Mouse (Mus musculus) hindbrain, embryonic 14.5 days (tissue): ENCODE data around the gene Bnc2. TPM values are rescaled to one million over a fixed set of nuclear protein-coding genes. Genes with fewer than 3 reads are reported as not detected.
A peak's percentile ranks its signal among the peaks of the same experiment; 100 is the strongest.

Experiments
- ATAC-seq: fragments of 200-750 bp; cut with Nextera tagmentation; 2 replicates; pipeline ENCODE4 v1.8.0; 2017; ENCODE audit warnings: moderate number of reproducible peaks, mild to moderate bottlenecking, moderate TSS enrichment, moderate library complexity; ENCODE audit not compliant: low FRiP score
- DNase-seq: peaks from one replicate; pipeline ENCODE4 v3.0.0-alpha.2; 2015; ENCODE audit warnings: low spot score
- H3K27ac ChIP-seq: fragments of 300-500 bp; sonication (generic); 2 replicates; pipeline ENCODE4 v1.5.1; 2014; ENCODE audit warnings: mild to moderate bottlenecking, moderate library complexity
- H3K27me3 ChIP-seq: fragments of 300-500 bp; sonication (generic); 2 replicates; pipeline ENCODE4 v1.6.1; 2014; ENCODE audit warnings: mild to moderate bottlenecking, low read length, mixed read lengths; ENCODE audit not compliant: control insufficient read depth, insufficient read depth
- H3K36me3 ChIP-seq: fragments of 300-500 bp; sonication (generic); replicated peaks from 2 replicates; pipeline ENCODE4 v1.6.1; 2014; ENCODE audit not compliant: control insufficient read depth, insufficient read depth
- H3K4me1 ChIP-seq: fragments of 300-500 bp; sonication (generic); replicated peaks from 2 replicates; pipeline ENCODE4 v1.6.1; 2014; ENCODE audit warnings: antibody characterized with exemption, low read length, mixed read lengths; ENCODE audit not compliant: control insufficient read depth, insufficient read depth
- H3K4me2 ChIP-seq: fragments of 300-500 bp; sonication (generic); replicated peaks from 2 replicates; pipeline ENCODE4 v1.6.1; 2014; ENCODE audit warnings: mild to moderate bottlenecking, moderate library complexity
- H3K4me3 ChIP-seq: fragments of 300-500 bp; sonication (generic); replicated peaks from 2 replicates; pipeline ENCODE4 v1.5.1; 2014; ENCODE audit warnings: mild to moderate bottlenecking, low read length
- H3K9ac ChIP-seq: fragments of 300-500 bp; sonication (generic); 2 replicates; pipeline ENCODE4 v1.6.1; 2014
- H3K9me3 ChIP-seq: fragments of 300-500 bp; sonication (generic); 2 replicates; pipeline ENCODE4 v1.6.1; 2016; ENCODE audit warnings: low read length; ENCODE audit not compliant: control insufficient read depth
- WGBS: fragments of 180-500 bp; shearing (Covaris S2); extraction: QIAGEN DNeasy Blood & Tissue Kit; methylation state at CpG from one replicate; pipeline ENCODE4 v1.1.7; 2014; 5-methylcytosine and 5-hydroxymethylcytosine counted together
- polyA plus RNA-seq: library from polyadenylated mRNA; unstranded; fragments of >200 nt; fragmentation: Nextera tagmentation; extraction: Ambion mirVana; gene quantifications from 2 replicates; pipeline ENCODE4 v1.2.1, GENCODE M21; 2014

Gene Bnc2
- polyA plus RNA-seq, 1 experiment from 2014 or later = 12.0 TPM

DNA sequence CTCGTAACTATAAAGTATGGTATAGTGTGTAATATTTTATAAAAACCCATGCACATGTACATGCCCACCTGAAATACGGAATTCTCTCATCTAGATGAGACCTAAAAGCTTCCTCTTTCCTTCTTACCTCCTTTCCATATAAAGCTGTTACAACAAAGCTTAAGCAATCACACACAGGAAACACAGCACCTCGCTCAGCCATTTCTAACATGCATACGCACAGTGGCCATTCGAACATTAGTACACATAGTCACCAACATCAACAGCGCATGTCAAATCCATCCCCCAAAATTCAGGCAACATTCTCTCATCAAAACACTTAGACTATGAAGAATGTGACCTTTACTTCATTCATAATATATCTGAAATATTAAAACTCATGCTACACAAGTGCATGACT is 176.6 kb downstream of the Bnc2 start:
- no peak overlapping the region for H3K9ac ChIP-seq
- H3K4me2 ChIP-seq = no peak overlapping the region
- DNase-seq = no peak
- H3K36me3 ChIP-seq = no peaks in the 10 kb centered on the region
- no peak for ATAC-seq
- no peak overlapping the region for H3K4me3 ChIP-seq
- H3K27me3 ChIP-seq = no peaks in the 10 kb centered on the region
- 0 out of 2 replicates have a peak, but pooled peaks cover 4% of the 10 kb centered on the region for H3K4me1 ChIP-seq
- H3K27ac ChIP-seq = no peak overlapping the region
- H3K9me3 ChIP-seq = no peaks in the 10 kb centered on the region
- 95% methylated on average over 6 of the region's 6 CpGs for WGBS

DNA sequence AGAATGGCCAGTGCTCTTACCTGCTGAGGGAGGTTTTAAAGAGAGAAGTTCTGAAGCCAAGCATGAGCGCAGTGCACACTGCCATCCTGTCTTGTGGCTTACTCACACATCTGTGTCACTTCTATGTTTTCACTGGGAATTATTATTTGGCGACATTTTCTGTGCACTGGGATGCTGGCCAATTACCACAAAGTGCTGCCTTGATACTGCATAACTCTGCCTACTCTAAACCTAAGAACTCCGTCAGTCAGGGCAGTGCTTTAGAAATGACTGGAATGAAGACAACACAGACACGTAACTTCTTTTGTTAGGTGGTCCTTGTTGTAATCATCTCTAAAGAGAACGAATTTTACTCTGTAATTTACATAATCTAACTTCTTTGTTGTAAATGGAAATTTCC is 186.8 kb downstream of the Bnc2 start:
- no peak for ATAC-seq
- H3K9ac ChIP-seq = no peak overlapping the region
- H3K36me3 ChIP-seq = no peaks in the 10 kb centered on the region
- WGBS = 64% methylated on average over 5 of the region's 5 CpGs
- no peaks in the 10 kb centered on the region for H3K4me1 ChIP-seq
- H3K27me3 ChIP-seq = no peaks in the 10 kb centered on the region
- H3K27ac ChIP-seq = no peak overlapping the region
- H3K9me3 ChIP-seq = no peaks in the 10 kb centered on the region
- DNase-seq = no peak
- no peak overlapping the region for H3K4me3 ChIP-seq
- no peak overlapping the region for H3K4me2 ChIP-seq

- Histone ChIP-seq H3K4me2 (no peak overlapping the region), H3K9me3 (no peaks in the 10 kb centered on the region), H3K36me3 (no peaks in the 10 kb centered on the region), H3K27ac (no peak overlapping the region), H3K4me3 (no peak overlapping the region), H3K9ac (no peak overlapping the region), H3K4me1 (no peaks in the 10 kb centered on the region), H3K27me3 (no peaks in the 10 kb centered on the region)
- DNase-seq (no peak), ATAC-seq (0 out of 2 replicates have a peak, but pooled peaks have one; percentile 34)
- 62% methylated on average over 6 of the region's 6 CpGs for WGBS
Measured at GRCm38 (mm10) chr4:84482680-84483079, 192.4 kb downstream of the Bnc2 start.

- Histone ChIP-seq H3K9ac (no peak overlapping the region), H3K4me1 (no peaks in the 10 kb centered on the region), H3K27ac (no peak overlapping the region), H3K9me3 (no peaks in the 10 kb centered on the region), H3K4me3 (no peak overlapping the region), H3K36me3 (no peaks in the 10 kb centered on the region), H3K4me2 (no peak overlapping the region), H3K27me3 (no peaks in the 10 kb centered on the region)
- 80% methylated on average over 2 of the region's 2 CpGs for WGBS
- ATAC-seq (no peak), DNase-seq (no peak)
Measured at GRCm38 (mm10) chr4:84472643-84473042, 202.4 kb downstream of the Bnc2 start.

DNA sequence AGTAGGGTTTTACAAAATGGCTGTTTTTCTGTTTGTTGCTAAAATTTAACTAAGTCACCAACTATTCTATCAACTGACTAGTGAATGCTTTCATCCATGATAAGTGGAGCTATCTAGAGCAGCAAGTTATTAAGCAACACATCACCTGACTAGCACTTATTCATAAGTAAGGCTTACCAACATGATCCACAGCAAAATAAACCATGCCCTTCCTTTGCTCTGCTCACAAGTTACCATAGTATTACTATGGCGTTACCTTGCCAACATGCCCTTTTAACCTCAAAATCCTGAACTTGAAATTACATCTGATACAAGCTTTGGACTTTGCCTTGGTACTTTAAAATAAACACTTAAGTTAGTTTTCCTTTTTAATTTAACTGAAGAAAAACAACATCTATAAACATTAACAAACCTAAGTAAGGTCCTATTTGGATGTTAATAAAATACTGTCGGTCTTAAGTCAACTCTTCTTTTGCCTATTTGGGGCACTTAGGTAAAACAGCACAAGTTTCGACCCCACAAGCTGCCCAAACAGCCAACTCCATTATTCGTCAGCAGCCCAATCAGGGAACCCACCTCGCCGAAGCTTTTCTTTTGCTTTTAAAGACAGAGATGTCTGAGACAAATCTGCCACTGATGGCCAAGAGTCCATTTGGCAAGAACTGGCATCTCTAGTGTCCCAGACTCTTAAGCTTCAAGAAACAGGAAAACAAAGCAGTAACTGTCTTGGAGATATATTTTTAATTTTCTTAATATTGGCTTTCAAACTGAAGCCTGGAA is 204.8 kb downstream of the Bnc2 start:
- 86% methylated on average over 6 of the region's 6 CpGs for WGBS

GRCm38 (mm10) chr4:84469400-84469799 is 205.7 kb downstream of the Bnc2 start:
- Histone ChIP-seq H3K27me3 (no peaks in the 10 kb centered on the region), H3K4me3 (no peak overlapping the region), H3K4me1 (no peaks in the 10 kb centered on the region), H3K36me3 (no peaks in the 10 kb centered on the region), H3K4me2 (no peak overlapping the region), H3K9ac (no peak overlapping the region), H3K27ac (no peak overlapping the region), H3K9me3 (no peaks in the 10 kb centered on the region)
- WGBS = 91% methylated on average over 4 of the region's 4 CpGs
- no peak for ATAC-seq
- no peak for DNase-seq

More for the DNA sequence above, 204.8 kb downstream of the Bnc2 start:
- DNase-seq (no peak), ATAC-seq (no peak)
- Histone ChIP-seq H3K4me1 (no peaks in the 10 kb centered on the region), H3K27me3 (no peaks in the 10 kb centered on the region), H3K4me3 (no peak overlapping the region), H3K36me3 (no peaks in the 10 kb centered on the region), H3K9ac (no peak overlapping the region), H3K27ac (no peak overlapping the region), H3K9me3 (no peaks in the 10 kb centered on the region), H3K4me2 (no peak overlapping the region)

- no peaks in the 10 kb centered on the region for H3K27me3 ChIP-seq
- no peaks in the 10 kb centered on the region for H3K4me1 ChIP-seq
- H3K36me3 ChIP-seq = no peaks in the 10 kb centered on the region
- ATAC-seq = no peak
- H3K9ac ChIP-seq = no peak overlapping the region
- 77% methylated on average over 3 of the region's 3 CpGs for WGBS
- DNase-seq = no peak
- no peak overlapping the region for H3K27ac ChIP-seq
- no peak overlapping the region for H3K4me3 ChIP-seq
- H3K4me2 ChIP-seq = no peak overlapping the region
- H3K9me3 ChIP-seq = no peaks in the 10 kb centered on the region
Measured at GRCm38 (mm10) chr4:84467722-84468121, 207.4 kb downstream of the Bnc2 start.

DNA sequence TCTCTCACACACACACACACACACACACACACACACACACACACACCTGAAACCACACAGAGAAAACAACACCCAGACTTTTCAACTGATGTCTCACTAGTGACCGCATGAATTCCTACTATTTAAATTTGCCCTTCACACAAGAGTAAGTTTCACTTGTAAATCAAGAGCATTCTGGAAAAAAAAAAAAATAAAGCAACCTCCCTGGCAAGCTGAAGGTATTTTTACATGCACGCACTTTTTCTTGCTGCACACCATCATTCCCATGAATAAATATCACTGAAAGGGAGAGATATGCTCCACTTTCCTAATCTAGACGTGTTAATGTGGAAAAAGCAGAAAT is 216.9 kb downstream of the Bnc2 start:
- H3K9me3 ChIP-seq = no peaks in the 10 kb centered on the region
- ATAC-seq (no peak), DNase-seq (no peak)
- no peaks in the 10 kb centered on the region for H3K27me3 ChIP-seq
- no peak overlapping the region for H3K9ac ChIP-seq
- no peak overlapping the region for H3K27ac ChIP-seq
- H3K4me2 ChIP-seq = no peak overlapping the region
- WGBS = 82% methylated on average over 3 of the region's 3 CpGs
- peaks cover 16% of the 10 kb centered on the region; the same call in 1 of the 2 replicates for H3K4me1 ChIP-seq
- H3K36me3 ChIP-seq = no peaks in the 10 kb centered on the region
- no peak overlapping the region for H3K4me3 ChIP-seq

DNA sequence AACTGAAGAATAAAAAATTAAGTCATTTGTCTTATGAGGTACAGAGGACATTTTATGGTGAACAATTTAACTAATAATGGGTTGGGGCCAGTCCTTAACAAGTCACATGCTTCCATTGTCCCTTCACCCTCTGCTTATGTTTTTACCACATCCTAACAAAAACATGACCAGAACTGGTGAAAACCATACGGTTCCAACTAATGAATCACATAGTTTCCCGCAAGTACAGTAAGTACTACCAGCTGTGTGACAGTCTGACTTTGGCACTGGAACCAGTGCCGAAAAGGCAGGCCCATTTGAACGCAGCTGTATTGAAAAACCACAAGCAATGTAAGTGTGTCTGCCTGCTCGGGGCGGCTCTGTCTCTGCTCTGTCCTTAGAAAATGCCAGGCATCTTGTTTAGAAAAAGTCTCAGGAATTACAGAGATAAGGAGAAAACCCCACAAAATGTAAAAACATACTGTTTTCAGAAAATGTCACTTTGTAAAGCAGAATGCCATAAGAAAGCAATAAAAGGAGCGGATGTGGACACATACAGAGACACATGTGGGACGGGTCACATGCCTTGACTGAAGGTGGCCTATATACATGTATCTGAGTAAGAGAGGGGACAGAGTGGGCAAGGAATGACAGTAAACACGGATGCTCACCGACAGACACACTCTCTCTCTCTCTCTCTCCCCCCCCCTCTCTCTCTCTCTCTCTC is 217.4 kb downstream of the Bnc2 start:
- Histone ChIP-seq H3K27ac (no peak overlapping the region), H3K9ac (no peak overlapping the region), H3K4me1 (peaks cover 16% of the 10 kb centered on the region; the same call in 1 of the 2 replicates), H3K36me3 (no peaks in the 10 kb centered on the region), H3K27me3 (no peaks in the 10 kb centered on the region), H3K4me2 (no peak overlapping the region), H3K9me3 (no peaks in the 10 kb centered on the region), H3K4me3 (no peak overlapping the region)
- 91% methylated on average over 10 of the region's 10 CpGs for WGBS
- ATAC-seq = no peak
- no peak for DNase-seq
